Mouse (Mus musculus) megakaryocyte, embryonic 14.5 days (primary cell): ENCODE data around the gene Gm10234.

Experiments
- FLI1 ChIP-seq: IDR thresholded peaks from 2 replicates; pipeline ENCODE4 v1.6.1; 2012; ENCODE audit warnings: low read length, inconsistent platforms, mixed read lengths
- GATA1 ChIP-seq: IDR thresholded peaks from 3 replicates; pipeline ENCODE4 v1.6.1; 2012; ENCODE audit warnings: mixed read lengths, low read length, inconsistent platforms, borderline replicate concordance

GRCm38 (mm10) chr6:95353886-95354285 lies 32.0 kb downstream of the Gm10234 start:
- TF ChIP-seq GATA1: no peak
- TF ChIP-seq FLI1: no peak
